Mouse (Mus musculus) layer of hippocampus, adult 8-10 months (tissue): ENCODE results near the gene Mroh2a. TPM values are rescaled to one million over a fixed set of nuclear protein-coding genes. Genes with fewer than 3 reads are reported as not detected.

Source experiments
- DNase-seq, 2 experiments: peaks; one replicate each; pipeline ENCODE4 v3.0.0; 2022; ENCODE audit warnings: low spot score in 2 of 2
- total RNA-seq, 4 experiments: library from RNA; stranded (reverse); gene quantifications; 2 replicates each; pipeline ENCODE4 v1.2.4; 2022

The Mroh2a gene
- total RNA-seq, 4 experiments from 2014 or later = 0.06 to 0.16 TPM; not detected in 2

GRCm38 (mm10) chr1:88258881-88259642 is 32.3 kb downstream of the Mroh2a start:
- DNase-seq = peak in 1 of 2 experiments; percentile 19

- DNase-seq = no peak
Measured at GRCm38 (mm10) chr1:88259643-88260024, 32.8 kb downstream of the Mroh2a start.

- peak in 1 of 2 experiments; percentile 48 for DNase-seq
Measured at GRCm38 (mm10) chr1:88260114-88260513, 33.3 kb downstream of the Mroh2a start.

- no peak for DNase-seq
Measured at GRCm38 (mm10) chr1:88260604-88261377, 34.0 kb downstream of the Mroh2a start.

GRCm38 (mm10) chr1:88261706-88262105 is 34.9 kb downstream of the Mroh2a start:
- DNase-seq = no peak

- DNase-seq = peak; percentile 29 to 63
Measured at GRCm38 (mm10) chr1:88262255-88262654, 35.5 kb downstream of the Mroh2a start.

GRCm38 (mm10) chr1:88262961-88263360 is 36.2 kb downstream of the Mroh2a start:
- no peak for DNase-seq

GRCm38 (mm10) chr1:88263778-88264177 is 37.0 kb downstream of the Mroh2a start:
- DNase-seq = no peak

GRCm38 (mm10) chr1:88264237-88264868 is 37.6 kb downstream of the Mroh2a start:
- DNase-seq = no peak

GRCm38 (mm10) chr1:88264869-88265240 is 38.1 kb downstream of the Mroh2a start:
- no peak for DNase-seq

GRCm38 (mm10) chr1:88266123-88266522 is 39.3 kb downstream of the Mroh2a start:
- DNase-seq = no peak

GRCm38 (mm10) chr1:88267489-88267888 is 40.7 kb downstream of the Mroh2a start:
- no peak for DNase-seq

- DNase-seq = no peak
Measured at GRCm38 (mm10) chr1:88268070-88268469, 41.3 kb downstream of the Mroh2a start.

- no peak for DNase-seq
Measured at GRCm38 (mm10) chr1:88269539-88270309, 42.9 kb downstream of the Mroh2a start.

GRCm38 (mm10) chr1:88272851-88273250 is 46.1 kb downstream of the Mroh2a start:
- no peak for DNase-seq

GRCm38 (mm10) chr1:88273326-88273725 is 46.5 kb downstream of the Mroh2a start:
- no peak for DNase-seq

- no peak for DNase-seq
Measured at GRCm38 (mm10) chr1:88273832-88274231, 47.0 kb downstream of the Mroh2a start.

GRCm38 (mm10) chr1:88274371-88275077 is 47.7 kb downstream of the Mroh2a start:
- no peak for DNase-seq

- no peak for DNase-seq
Measured at GRCm38 (mm10) chr1:88275078-88275680, 48.4 kb downstream of the Mroh2a start.
